Mouse (Mus musculus) C2C12 (cell line): Measurements from ENCODE around the gene Pou2f1. TPM values are rescaled to one million over a fixed set of nuclear protein-coding genes. Genes with fewer than 3 reads are reported as not detected.

Experiments used
- H3K27me3 ChIP-seq: one replicate; pipeline ENCODE4 v1.6.1; 2011; ENCODE audit not compliant: control insufficient read depth, insufficient read depth, insufficient read length
- H3K36me3 ChIP-seq: one replicate; pipeline ENCODE4 v1.6.1; 2011; ENCODE audit not compliant: control insufficient read depth, insufficient read depth
- H3K4me3 ChIP-seq: one replicate; pipeline ENCODE4 v1.5.1; 2011; ENCODE audit warnings: mild to moderate bottlenecking, control low read depth; ENCODE audit not compliant: poor library complexity, insufficient read depth, severe bottlenecking
- H3K79me2 ChIP-seq: one replicate; pipeline ENCODE4 v1.6.1; 2011; ENCODE audit not compliant: control insufficient read depth, insufficient read depth
- H3K79me3 ChIP-seq: one replicate; pipeline ENCODE4 v1.6.1; 2011; ENCODE audit warnings: low read depth, control low read depth
- H3ac ChIP-seq: one replicate; pipeline ENCODE3; 2011; ENCODE audit warnings: low read depth; ENCODE audit not compliant: control insufficient read depth, insufficient read length
- CEBPB ChIP-seq: IDR thresholded peaks from one replicate; pipeline ENCODE4 v1.6.1; 2011; ENCODE audit warnings: low read depth, mild to moderate bottlenecking, control low read depth, moderate library complexity
- CTCF ChIP-seq: IDR thresholded peaks from one replicate; pipeline ENCODE4 v1.5.1; 2011; ENCODE audit not compliant: control insufficient read depth, insufficient read depth, insufficient read length
- FOSL1 ChIP-seq: IDR thresholded peaks from one replicate; pipeline ENCODE4 v1.8.0; 2011; ENCODE audit warnings: mild to moderate bottlenecking, low read length; ENCODE audit not compliant: poor library complexity, insufficient read depth, severe bottlenecking
- MAX ChIP-seq: IDR thresholded peaks from one replicate; pipeline ENCODE4 v1.6.1; 2011; ENCODE audit warnings: mild to moderate bottlenecking, control low read depth
- MYOD1 ChIP-seq: IDR thresholded peaks from one replicate; pipeline ENCODE4 v1.6.1; 2011; ENCODE audit warnings: low read depth; ENCODE audit not compliant: control insufficient read depth, insufficient read length
- MYOG ChIP-seq: IDR thresholded peaks from one replicate; pipeline ENCODE4 v1.6.1; 2011; ENCODE audit not compliant: control insufficient read depth, insufficient read length; ENCODE audit errors: extremely low read depth
- USF1 ChIP-seq: IDR thresholded peaks from one replicate; pipeline ENCODE4 v1.6.1; 2011; ENCODE audit warnings: low read depth, mild to moderate bottlenecking, control low read depth, moderate library complexity
- polyA plus RNA-seq: library from polyadenylated mRNA; unstranded; fragments of >200 nt; fragmentation: generic; extraction: Trizol; gene quantifications from one replicate; pipeline ENCODE4 v1.2.1, GENCODE M21; 2012; ENCODE audit warnings: missing spikeins

Gene Pou2f1
- polyA plus RNA-seq, 1 experiment: 3.2 TPM

GRCm38 (mm10) chr1:165834633-165834975 is 167.9 kb downstream of the Pou2f1 start:
- no peaks in the 10 kb centered on the region for H3K36me3 ChIP-seq
- no peak overlapping the region for H3ac ChIP-seq
- no peak for TF ChIP-seq CTCF
- no peak for TF ChIP-seq MYOG
- TF ChIP-seq USF1: no peak
- no peak for TF ChIP-seq CEBPB
- TF ChIP-seq MAX: no peak
- TF ChIP-seq MYOD1: no peak
- no peak for TF ChIP-seq FOSL1
- H3K4me3 ChIP-seq: no peak overlapping the region
- no peaks in the 10 kb centered on the region for H3K79me3 ChIP-seq
- no peaks in the 10 kb centered on the region for H3K79me2 ChIP-seq
- no peaks in the 10 kb centered on the region for H3K27me3 ChIP-seq

- H3K79me3 ChIP-seq: no peaks in the 10 kb centered on the region
- TF ChIP-seq CTCF (no peak), USF1 (no peak), MAX (no peak), MYOG (no peak), CEBPB (no peak), FOSL1 (no peak), MYOD1 (no peak)
- no peak overlapping the region for H3ac ChIP-seq
- no peaks in the 10 kb centered on the region for H3K79me2 ChIP-seq
- no peaks in the 10 kb centered on the region for H3K36me3 ChIP-seq
- H3K4me3 ChIP-seq: no peak overlapping the region
- H3K27me3 ChIP-seq: no peaks in the 10 kb centered on the region
Measured at GRCm38 (mm10) chr1:165833910-165834632, 168.4 kb downstream of the Pou2f1 start.

GRCm38 (mm10) chr1:165833244-165833643 is 169.2 kb downstream of the Pou2f1 start:
- no peaks in the 10 kb centered on the region for H3K27me3 ChIP-seq
- H3K36me3 ChIP-seq: no peaks in the 10 kb centered on the region
- no peaks in the 10 kb centered on the region for H3K79me3 ChIP-seq
- TF ChIP-seq USF1 (no peak), MAX (no peak), CEBPB (no peak), FOSL1 (no peak), CTCF (no peak), MYOG (no peak), MYOD1 (no peak)
- no peaks in the 10 kb centered on the region for H3K79me2 ChIP-seq
- H3ac ChIP-seq: no peak overlapping the region
- H3K4me3 ChIP-seq: no peak overlapping the region

- no peak overlapping the region for H3ac ChIP-seq
- H3K79me2 ChIP-seq: no peaks in the 10 kb centered on the region
- no peaks in the 10 kb centered on the region for H3K36me3 ChIP-seq
- H3K4me3 ChIP-seq: no peak overlapping the region
- TF ChIP-seq USF1 (peak; percentile 70), FOSL1 (no peak)
- H3K27me3 ChIP-seq: no peaks in the 10 kb centered on the region
- no peaks in the 10 kb centered on the region for H3K79me3 ChIP-seq
Measured at GRCm38 (mm10) chr1:165829890-165830289, 172.6 kb downstream of the Pou2f1 start.

- Histone ChIP-seq H3K79me3 (no peaks in the 10 kb centered on the region), H3K36me3 (no peaks in the 10 kb centered on the region), H3K27me3 (no peaks in the 10 kb centered on the region), H3K4me3 (no peak overlapping the region), H3K79me2 (no peaks in the 10 kb centered on the region), H3ac (no peak overlapping the region)
- no peak for TF ChIP-seq MYOD1
- TF ChIP-seq MAX: no peak
- TF ChIP-seq CTCF: no peak
- no peak for TF ChIP-seq MYOG
- TF ChIP-seq CEBPB: no peak
- TF ChIP-seq FOSL1: no peak
- no peak for TF ChIP-seq USF1
Measured at GRCm38 (mm10) chr1:165828615-165829014, 173.9 kb downstream of the Pou2f1 start.

- H3K79me3 ChIP-seq: no peaks in the 10 kb centered on the region
- no peak for TF ChIP-seq FOSL1
- no peak for TF ChIP-seq MYOG
- no peak for TF ChIP-seq CEBPB
- no peak for TF ChIP-seq MAX
- TF ChIP-seq CTCF: no peak
- no peak for TF ChIP-seq MYOD1
Measured at GRCm38 (mm10) chr1:165828173-165828572, 174.3 kb downstream of the Pou2f1 start.

More at GRCm38 (mm10) chr1:165828173-165828572, 174.3 kb downstream of the Pou2f1 start:
- H3ac ChIP-seq: no peak overlapping the region
- H3K27me3 ChIP-seq: no peaks in the 10 kb centered on the region
- no peak overlapping the region for H3K4me3 ChIP-seq
- H3K79me2 ChIP-seq: no peaks in the 10 kb centered on the region
- no peaks in the 10 kb centered on the region for H3K36me3 ChIP-seq
